Mouse (Mus musculus): Measurements from ENCODE around the gene Lmf1. TPM values are rescaled to one million over a fixed set of nuclear protein-coding genes. Genes with fewer than 3 reads are reported as not detected.

Gene Lmf1
- polyA plus RNA-seq, 2 experiments = 20.3 to 26.9 TPM

DNA sequence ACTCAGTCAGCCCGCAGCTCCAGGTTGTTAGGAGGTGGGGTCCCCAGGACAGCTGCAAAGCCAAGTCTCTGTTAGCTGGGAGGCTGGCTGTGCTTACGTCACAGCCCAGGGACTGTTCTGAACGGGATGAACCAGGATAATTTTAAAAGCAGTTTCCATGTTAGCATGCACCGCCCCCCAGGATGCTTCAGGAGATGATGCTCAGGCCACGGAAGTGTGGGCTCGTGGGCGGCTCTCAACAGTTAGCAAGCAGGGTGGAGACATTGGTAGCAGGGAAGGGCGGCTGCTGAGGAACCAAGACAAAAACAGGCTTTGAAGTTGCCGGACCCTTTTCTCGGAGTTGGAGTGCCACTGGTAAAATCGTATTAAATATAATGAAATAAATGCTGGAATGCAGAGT, 45.0 kb downstream of the Lmf1 start:
- ATAC-seq (ENCODE audit: low FRiP score, low read depth) = no peak
- WGBS = 54% methylated on average over 11 of the region's 11 CpGs
- no peak overlapping the region for H3K4me3 ChIP-seq (replicated peaks; ENCODE audit: low read length)
- no peak overlapping the region for H3K9ac ChIP-seq (ENCODE audit: low read depth, low read length, severe bottlenecking)
- no peak overlapping the region for H3K27ac ChIP-seq (replicated peaks; ENCODE audit: low read depth, low read length)
- H3K36me3 ChIP-seq (ENCODE audit: control insufficient read depth, insufficient read depth, low read length) = no peaks in the 10 kb centered on the region
- TF ChIP-seq POLR2A (IDR thresholded peaks at IDR 0.05; ENCODE audit: borderline replicate concordance, extremely low read depth, insufficient read depth, insufficient read length) = no peak
- no peaks in the 10 kb centered on the region for H3K27me3 ChIP-seq (ENCODE audit: control insufficient read depth, insufficient read depth, low read length)
- DNase-seq (ENCODE audit: low spot score) = no peak
- no peaks in the 10 kb centered on the region for H3K9me3 ChIP-seq (ENCODE audit: control insufficient read depth, low read length)
- no peak overlapping the region for H3K4me2 ChIP-seq (replicated peaks; ENCODE audit: low read depth, low read length, severe bottlenecking)
- peaks cover 9% of the 10 kb centered on the region for H3K4me1 ChIP-seq (ENCODE audit: control insufficient read depth, insufficient read depth, low read length)

DNA sequence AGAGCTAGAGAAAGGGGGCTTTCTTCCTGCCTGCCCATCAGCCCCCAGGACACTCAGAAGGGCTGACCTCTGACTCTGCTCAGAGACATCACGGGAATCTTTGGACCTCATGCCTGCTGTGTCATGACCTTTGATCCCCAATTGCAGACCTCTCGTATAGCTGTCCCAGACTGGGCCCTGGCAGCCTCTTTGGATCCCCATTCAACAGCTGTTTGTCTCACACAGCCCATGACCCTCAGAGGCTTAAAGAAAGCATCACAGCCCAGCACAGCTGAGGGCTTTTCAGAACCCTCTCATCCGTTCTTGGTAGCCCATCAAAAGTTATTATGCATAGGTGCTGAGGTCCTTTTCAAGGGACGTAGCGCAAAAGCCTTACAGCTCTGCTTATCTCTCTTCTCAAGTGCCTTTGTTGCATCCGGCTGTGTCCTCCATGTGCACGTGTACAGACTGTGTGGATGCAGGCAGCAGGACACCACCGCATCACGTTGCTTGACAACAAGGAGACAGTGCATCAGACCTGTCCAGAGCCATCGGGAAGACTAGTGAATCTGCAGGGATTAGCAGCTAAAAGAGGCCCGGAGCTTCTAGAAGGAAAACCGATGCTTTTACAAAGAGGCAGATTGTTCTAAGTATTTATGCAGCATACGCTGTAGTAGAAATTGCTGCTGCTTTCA, 45.7 kb downstream of the Lmf1 start:
- Histone ChIP-seq H3K27ac (replicated peaks; ENCODE audit: low read depth, low read length) (no peak overlapping the region), H3K4me3 (replicated peaks; ENCODE audit: low read length) (no peak overlapping the region), H3K9me3 (ENCODE audit: control insufficient read depth, low read length) (no peaks in the 10 kb centered on the region), H3K9ac (ENCODE audit: low read depth, low read length, severe bottlenecking) (no peak overlapping the region), H3K27me3 (ENCODE audit: control insufficient read depth, insufficient read depth, low read length) (no peaks in the 10 kb centered on the region), H3K36me3 (ENCODE audit: control insufficient read depth, insufficient read depth, low read length) (no peaks in the 10 kb centered on the region), H3K4me2 (replicated peaks; ENCODE audit: low read depth, low read length, severe bottlenecking) (no peak overlapping the region), H3K4me1 (ENCODE audit: control insufficient read depth, insufficient read depth, low read length) (peaks cover 2% of the 10 kb centered on the region; the same call in 1 of the 2 replicates)
- TF ChIP-seq POLR2A (IDR thresholded peaks at IDR 0.05; ENCODE audit: borderline replicate concordance, extremely low read depth, insufficient read depth, insufficient read length) = no peak
- ATAC-seq (ENCODE audit: low FRiP score, low read depth) = no peak
- no peak for DNase-seq (ENCODE audit: low spot score)
- WGBS = 62% methylated on average over 13 of the region's 13 CpGs

DNA sequence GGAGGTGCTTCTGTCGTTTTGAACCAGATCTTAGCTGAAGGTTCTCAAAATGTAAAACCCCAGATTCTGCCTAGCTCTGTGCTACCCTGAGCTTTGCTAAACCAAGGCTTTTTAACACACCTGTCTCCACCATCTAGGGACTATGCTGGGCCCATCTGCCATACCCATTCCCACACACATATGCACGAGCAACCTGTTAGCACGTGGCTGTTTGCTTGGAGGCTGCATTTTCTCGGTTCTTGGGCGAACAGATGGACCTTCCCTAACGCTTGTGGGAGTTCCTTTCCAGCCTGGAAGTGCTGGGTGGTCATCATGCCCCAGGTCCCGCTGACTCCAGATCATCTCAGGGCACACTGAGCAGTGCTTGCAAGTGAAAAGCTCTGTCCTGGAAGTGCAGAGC, 46.4 kb downstream of the Lmf1 start:
- TF ChIP-seq POLR2A (IDR thresholded peaks at IDR 0.05; ENCODE audit: borderline replicate concordance, extremely low read depth, insufficient read depth, insufficient read length) = no peak
- Histone ChIP-seq H3K27me3 (ENCODE audit: control insufficient read depth, insufficient read depth, low read length) (no peaks in the 10 kb centered on the region), H3K4me3 (replicated peaks; ENCODE audit: low read length) (no peak overlapping the region), H3K4me2 (replicated peaks; ENCODE audit: low read depth, low read length, severe bottlenecking) (no peak overlapping the region), H3K36me3 (ENCODE audit: control insufficient read depth, insufficient read depth, low read length) (no peaks in the 10 kb centered on the region), H3K27ac (replicated peaks; ENCODE audit: low read depth, low read length) (no peak overlapping the region), H3K4me1 (ENCODE audit: control insufficient read depth, insufficient read depth, low read length) (no peaks in the 10 kb centered on the region), H3K9me3 (ENCODE audit: control insufficient read depth, low read length) (no peaks in the 10 kb centered on the region), H3K9ac (ENCODE audit: low read depth, low read length, severe bottlenecking) (no peak overlapping the region)
- no peak for ATAC-seq (ENCODE audit: low FRiP score, low read depth)
- DNase-seq (ENCODE audit: low spot score) = no peak
- 71% methylated on average over 7 of the region's 7 CpGs for WGBS

DNA sequence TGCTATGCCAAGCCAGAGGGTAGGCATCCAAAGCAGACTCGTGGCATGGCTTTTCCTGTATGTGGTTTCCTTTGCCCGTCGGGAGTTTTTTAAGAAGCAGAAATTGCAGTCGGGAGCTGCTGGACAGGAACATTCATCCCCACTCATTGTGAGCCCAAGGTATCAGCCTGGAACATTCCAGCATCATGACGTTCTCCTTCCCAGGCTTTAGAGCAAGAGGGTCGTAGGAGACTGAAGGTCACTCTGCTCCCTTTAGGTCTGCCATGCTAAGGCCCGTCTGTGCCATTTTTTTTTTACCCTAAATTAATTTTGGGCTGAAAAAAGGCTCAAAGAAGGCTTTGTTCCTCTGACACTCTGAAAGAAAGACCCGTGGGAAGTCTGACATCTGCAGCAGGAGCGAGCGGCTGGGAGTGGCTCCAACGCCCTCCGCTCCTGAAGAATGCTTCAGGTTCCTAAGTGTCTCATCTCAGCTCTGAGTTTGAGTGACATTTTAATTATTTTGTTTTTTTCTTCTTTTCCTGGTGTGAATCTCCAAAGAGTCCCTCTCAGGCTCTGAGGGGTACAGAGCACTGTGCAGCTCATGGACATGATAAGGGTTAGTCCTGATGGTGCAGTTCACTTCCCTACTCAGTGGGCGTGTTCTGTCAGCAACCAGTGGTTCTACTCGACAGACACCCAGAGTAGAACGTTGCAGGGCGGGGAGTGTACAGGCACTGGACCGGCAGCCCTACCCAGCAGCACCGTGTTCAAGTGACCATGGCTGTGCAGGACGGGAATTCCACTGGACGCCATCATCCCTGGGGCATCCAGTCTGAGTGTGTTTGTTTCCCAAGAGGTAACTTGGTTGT, 47.5 kb downstream of the Lmf1 start:
- Histone ChIP-seq H3K4me1 (ENCODE audit: control insufficient read depth, insufficient read depth, low read length) (no peaks in the 10 kb centered on the region), H3K36me3 (ENCODE audit: control insufficient read depth, insufficient read depth, low read length) (no peaks in the 10 kb centered on the region), H3K9me3 (ENCODE audit: control insufficient read depth, low read length) (no peaks in the 10 kb centered on the region), H3K4me3 (replicated peaks; ENCODE audit: low read length) (no peak overlapping the region), H3K27me3 (ENCODE audit: control insufficient read depth, insufficient read depth, low read length) (no peaks in the 10 kb centered on the region), H3K27ac (replicated peaks; ENCODE audit: low read depth, low read length) (no peak overlapping the region), H3K9ac (ENCODE audit: low read depth, low read length, severe bottlenecking) (no peak overlapping the region), H3K4me2 (replicated peaks; ENCODE audit: low read depth, low read length, severe bottlenecking) (no peak overlapping the region)
- WGBS = 70% methylated on average over 20 of the region's 20 CpGs
- TF ChIP-seq POLR2A (IDR thresholded peaks at IDR 0.05; ENCODE audit: borderline replicate concordance, extremely low read depth, insufficient read depth, insufficient read length) = no peak
- no peak for DNase-seq (ENCODE audit: low spot score)
- no peak for ATAC-seq (ENCODE audit: low FRiP score, low read depth)

DNA sequence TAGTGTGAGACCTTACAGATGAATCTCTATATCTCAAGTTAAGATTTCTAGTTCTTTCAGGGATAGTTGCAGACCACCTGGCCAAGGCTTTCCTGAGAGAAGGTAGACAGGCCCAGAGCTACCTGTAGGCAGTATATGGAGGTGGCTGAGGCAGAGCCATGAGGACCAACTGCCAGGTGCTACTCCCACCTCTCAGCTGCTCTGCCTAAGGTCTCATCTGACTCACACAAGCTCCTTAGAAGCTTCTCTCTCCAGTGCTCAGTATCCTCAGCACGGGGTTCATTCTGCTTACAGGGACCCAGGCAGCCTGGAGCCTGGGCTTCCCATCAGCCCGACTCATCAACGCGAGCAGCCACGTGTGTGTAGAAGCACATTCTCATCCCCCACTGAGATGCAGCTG, 51.4 kb downstream of the Lmf1 start:
- ATAC-seq (ENCODE audit: low FRiP score, low read depth) (no peak), DNase-seq (ENCODE audit: low spot score) (no peak)
- 89% methylated on average over 5 of the region's 5 CpGs for WGBS
- H3K4me2 ChIP-seq (replicated peaks; ENCODE audit: low read depth, low read length, severe bottlenecking) = no peak overlapping the region
- no peaks in the 10 kb centered on the region for H3K9me3 ChIP-seq (ENCODE audit: control insufficient read depth, low read length)
- no peak for TF ChIP-seq POLR2A (IDR thresholded peaks at IDR 0.05; ENCODE audit: borderline replicate concordance, extremely low read depth, insufficient read depth, insufficient read length)
- H3K4me3 ChIP-seq (replicated peaks; ENCODE audit: low read length) = no peak overlapping the region
- peaks cover 26% of the 10 kb centered on the region for H3K36me3 ChIP-seq (ENCODE audit: control insufficient read depth, insufficient read depth, low read length)
- no peaks in the 10 kb centered on the region for H3K27me3 ChIP-seq (ENCODE audit: control insufficient read depth, insufficient read depth, low read length)
- no peaks in the 10 kb centered on the region for H3K4me1 ChIP-seq (ENCODE audit: control insufficient read depth, insufficient read depth, low read length)
- no peak overlapping the region for H3K27ac ChIP-seq (replicated peaks; ENCODE audit: low read depth, low read length)
- no peak overlapping the region for H3K9ac ChIP-seq (ENCODE audit: low read depth, low read length, severe bottlenecking)

Measured in limb, embryonic 14.5 days (tissue).